13 mouse cellular contexts compared by ENCODE assay signal in genomic region chr15:31585238-31585637, GRCm38 (mm10). TPM values are rescaled to one million over a fixed set of nuclear protein-coding genes. Genes with fewer than 3 reads are reported as not detected.
DNase-seq lines count a peak whose midpoint lies in the region; ATAC-seq lines count a peak whose summit lies in the region.
"Had no signal": no experiment of that assay in that cellular context is flagged by ENCODE, and none has a peak within 500 bp of the region (broad histone marks: within the 10 kb centered on the region; RNA-seq: fewer than 3 reads in every experiment).

No protein-coding gene starts in this region.

- ATAC-seq in common myeloid progenitor, adult 5-6 weeks (replicated peaks; ENCODE audit: low read depth, poor library complexity, severe bottlenecking): peak; percentile 62

- peak; percentile 82 for DNase-seq in heart, adult 11 months
- no peak for DNase-seq in heart, postnatal 10 days
- peak; percentile 45 to 60 for DNase-seq in left cerebral cortex, postnatal 14 days (ENCODE audit: low spot score in 2 of 2)
- no peak for DNase-seq in left cerebral cortex, postnatal 4 days
- peak; percentile 50 to 66 for DNase-seq in natural killer cell, adult 2 months (ENCODE audit: low spot score in 2 of 2)
- DNase-seq in B cell, adult 2 months: no peak
- DNase-seq: adrenal gland, postnatal 36 days; cerebellum, postnatal 10 days; heart, adult 2 months; lung, postnatal 10 days; midbrain, embryonic 14.5 days; thymus, adult 2 months had no signal

- intact Hi-C loops in heart, postnatal 10 days (cut with DNase I): loop anchor here (5.0 kb wide), 3 partner anchors 53 to 133 kb away; partner anchors contain the start of genes March6 and Ropn1l
- intact Hi-C loops in left cerebral cortex, postnatal 14 days (cut with DNase I): loop anchor here (5.0 kb wide), 4 partner anchors 88 to 283 kb away; no protein-coding TSS in a partner anchor
- intact Hi-C loops in left cerebral cortex, postnatal 4 days (cut with DNase I): loop anchor here (5.0 to 10.0 kb wide), 3 partner anchors 50 to 268 kb away; partner anchors contain the start of gene March6

RNA-seq across cellular contexts. Expression of gene Cct5, which starts 16.4 kb away (rescaled TPM):
- total RNA-seq in heart, postnatal 10 days (2021): 100 to 1,000 TPM; 176 to 187 TPM
- total RNA-seq in left cerebral cortex, postnatal 14 days (2021): 100 to 1,000 TPM; 185 to 191 TPM
- 100 to 1,000 TPM; 306 to 309 TPM for total RNA-seq in left cerebral cortex, postnatal 4 days (2021)
- 510 and 544 TPM in 2 replicates for total RNA-seq in common myeloid progenitor, adult 5-6 weeks (2017)

RNA-seq across cellular contexts. Expression of gene Fam173b, which starts 16.4 kb away (rescaled TPM):
- total RNA-seq in heart, postnatal 10 days (2021): 10 to 100 TPM; 15.3 to 16.4 TPM
- 10 to 100 TPM; 10.1 to 11.6 TPM for total RNA-seq in left cerebral cortex, postnatal 14 days (2021)
- total RNA-seq in left cerebral cortex, postnatal 4 days (2021): 10 to 100 TPM; 11.4 to 13.0 TPM
- total RNA-seq in common myeloid progenitor, adult 5-6 weeks (2017): 6.1 and 11.3 TPM in 2 replicates

RNA-seq across cellular contexts. Expression of gene Cmbl, which starts 20.0 kb away (rescaled TPM):
- total RNA-seq in heart, postnatal 10 days (2021): 10 to 100 TPM; 24.8 to 26.4 TPM
- total RNA-seq in left cerebral cortex, postnatal 14 days (2021): 10 to 100 TPM; 14.2 to 16.2 TPM
- 1 to 10 TPM; 6.3 to 8.6 TPM for total RNA-seq in left cerebral cortex, postnatal 4 days (2021)
- total RNA-seq in common myeloid progenitor, adult 5-6 weeks (2017): not detected in 2 replicates

RNA-seq across cellular contexts. Expression of gene March6, which starts 54.4 kb away (rescaled TPM):
- 100 to 1,000 TPM; 100 to 109 TPM for total RNA-seq in heart, postnatal 10 days (2021)
- total RNA-seq in left cerebral cortex, postnatal 14 days (2021): 100 to 1,000 TPM; 222 to 225 TPM
- total RNA-seq in left cerebral cortex, postnatal 4 days (2021): 100 to 1,000 TPM; 200 to 210 TPM
- 44.8 and 58.4 TPM in 2 replicates for total RNA-seq in common myeloid progenitor, adult 5-6 weeks (2017)

Comparison
In these comparisons a context has a peak if more than half of its experiments do, and no peak if none do; other contexts are left out.
1. DNase-seq: peak in heart, adult 11 months (single experiment), left cerebral cortex, postnatal 14 days (2 of 2) and natural killer cell, adult 2 months (2 of 2); none in heart, postnatal 10 days (0 of 2), left cerebral cortex, postnatal 4 days (single experiment) and B cell, adult 2 months (0 of 2).